In the genomic region with DNA sequence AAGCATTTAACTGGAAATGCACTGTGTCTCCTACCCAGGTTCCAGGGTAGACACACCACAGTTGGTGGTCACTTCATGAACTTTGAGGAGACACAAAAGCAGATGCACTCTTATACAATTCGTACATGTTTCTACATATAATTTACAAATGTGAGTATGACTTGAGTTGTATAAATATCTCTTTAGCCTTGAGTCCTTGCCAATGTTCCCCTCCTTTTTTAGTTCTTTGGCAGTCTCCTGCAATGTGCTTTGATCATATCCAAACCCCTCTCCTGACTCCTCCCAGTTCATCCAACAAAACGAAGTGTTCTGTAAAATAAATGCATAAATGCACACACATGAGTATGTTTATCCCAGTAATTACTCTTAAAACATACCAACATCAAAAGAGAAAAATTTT, we compare ENCODE assay signal across 22 mouse cellular contexts.
A peak's percentile ranks its signal among the peaks of the same experiment; 100 is the strongest.
DNase-seq lines count a peak whose midpoint lies in the region; ATAC-seq and TF ChIP-seq lines count a peak whose summit lies in the region.
"Had no signal": no experiment of that assay in that cellular context is flagged by ENCODE, and none has a peak within 500 bp of the region (broad histone marks: within the 10 kb centered on the region; RNA-seq: fewer than 3 reads in every experiment).

No protein-coding gene starts in this region.

- H3K27ac ChIP-seq in embryonic facial prominence, embryonic 14.5 days (replicated peaks; ENCODE audit: low read depth, low read length): no peak overlapping the region
- H3K27ac ChIP-seq in embryonic facial prominence, embryonic 10.5 days (replicated peaks): no peak overlapping the region
- no peak overlapping the region for H3K27ac ChIP-seq in lung, embryonic 16.5 days (ENCODE audit: low read length)
- H3K27ac ChIP-seq in stomach, embryonic 16.5 days (ENCODE audit: low read length): peak overlapping the region; percentile 29; the same call in 1 of the 2 replicates
- H3K27ac ChIP-seq in stomach, postnatal 0 days (replicated peaks): no peak overlapping the region
- H3K27ac ChIP-seq: embryonic facial prominence, embryonic 13.5 days; forebrain, embryonic 13.5 days; forebrain, embryonic 15.5 days had no signal

- no peak overlapping the region for H3K9ac ChIP-seq in embryonic facial prominence, embryonic 14.5 days (ENCODE audit: low read depth, low read length)
- H3K9ac ChIP-seq in lung, embryonic 16.5 days (ENCODE audit: low read length): no peak overlapping the region
- no peak overlapping the region for H3K9ac ChIP-seq in stomach, embryonic 16.5 days (ENCODE audit: low read length)
- no peak overlapping the region for H3K9ac ChIP-seq in stomach, postnatal 0 days (ENCODE audit: low read length)
- H3K9ac ChIP-seq: embryonic facial prominence, embryonic 13.5 days; forebrain, embryonic 13.5 days; forebrain, embryonic 15.5 days; forebrain, postnatal 0 days had no signal

- WGBS in embryonic facial prominence, embryonic 14.5 days: 57% methylated on average over 2 of the region's 2 CpGs
- WGBS in embryonic facial prominence, embryonic 10.5 days: 85% methylated on average over 2 of the region's 2 CpGs
- whole genome bisulfite sequencing in lung, embryonic 16.5 days: 52% methylated on average over 2 of the region's 2 CpGs
- WGBS in stomach, embryonic 16.5 days: 41% methylated on average over 2 of the region's 2 CpGs
- WGBS in stomach, postnatal 0 days: 34% methylated on average over 2 of the region's 2 CpGs

- DNase-seq in adrenal gland, adult 2 months: peak; percentile 11
- no peak for DNase-seq in adrenal gland, adult 18-20 months (ENCODE audit: low spot score in 2 of 2)
- DNase-seq in embryonic facial prominence, embryonic 14.5 days (ENCODE audit: low spot score): peak; percentile 57
- DNase-seq in embryonic facial prominence, embryonic 10.5 days (ENCODE audit: low spot score): no peak
- DNase-seq in lung, postnatal 10 days: no peak
- no peak for DNase-seq in stomach, postnatal 0 days (ENCODE audit: low spot score)
- DNase-seq: B cell, adult 2 months; cerebellum, adult 11-12 months; cerebellum, adult 2 months; cerebellum, adult 9-10 months; cerebellum, postnatal 25 days; forebrain, postnatal 0 days had no signal

- no peaks in the 10 kb centered on the region for H3K27me3 ChIP-seq in embryonic facial prominence, embryonic 14.5 days (replicated peaks; ENCODE audit: control insufficient read depth, insufficient read depth, low read length)
- no peaks in the 10 kb centered on the region for H3K27me3 ChIP-seq in embryonic facial prominence, embryonic 10.5 days (replicated peaks; ENCODE audit: low read depth, poor library complexity, severe bottlenecking)
- no peaks in the 10 kb centered on the region for H3K27me3 ChIP-seq in lung, embryonic 16.5 days (ENCODE audit: control insufficient read depth, insufficient read depth, low read depth, low read length)
- H3K27me3 ChIP-seq in stomach, embryonic 16.5 days (ENCODE audit: control insufficient read depth, insufficient read depth, low read length): no peaks in the 10 kb centered on the region
- H3K27me3 ChIP-seq in stomach, postnatal 0 days (ENCODE audit: control insufficient read depth, insufficient read depth, low read length): no peaks in the 10 kb centered on the region
- H3K27me3 ChIP-seq: CH12.LX; embryonic facial prominence, embryonic 13.5 days; forebrain, embryonic 15.5 days; Patski had no signal

- no peak overlapping the region for H3K4me2 ChIP-seq in embryonic facial prominence, embryonic 14.5 days (ENCODE audit: low read depth, low read length)
- H3K4me2 ChIP-seq in lung, embryonic 16.5 days (ENCODE audit: low read depth, low read length): no peak overlapping the region
- no peak overlapping the region for H3K4me2 ChIP-seq in stomach, embryonic 16.5 days (ENCODE audit: low read depth, low read length)
- no peak overlapping the region for H3K4me2 ChIP-seq in stomach, postnatal 0 days (replicated peaks; ENCODE audit: low read depth)
- H3K4me2 ChIP-seq: embryonic facial prominence, embryonic 13.5 days; forebrain, embryonic 13.5 days; forebrain, embryonic 15.5 days had no signal

- no peak for TF ChIP-seq CTCF in stomach, postnatal 0 days (IDR thresholded peaks at IDR 0.05; ENCODE audit: low read depth)

- no peak for TF ChIP-seq EP300 in stomach, postnatal 0 days (optimal IDR thresholded peaks at IDR 0.05)

- H3K9me3 ChIP-seq in embryonic facial prominence, embryonic 14.5 days (ENCODE audit: control insufficient read depth, low read length): no peaks in the 10 kb centered on the region
- H3K9me3 ChIP-seq in embryonic facial prominence, embryonic 10.5 days: no peaks in the 10 kb centered on the region
- H3K9me3 ChIP-seq in lung, embryonic 16.5 days (ENCODE audit: control insufficient read depth, low read length): no peaks in the 10 kb centered on the region
- no peaks in the 10 kb centered on the region for H3K9me3 ChIP-seq in stomach, embryonic 16.5 days (replicated peaks; ENCODE audit: control insufficient read depth, low read length)
- no peaks in the 10 kb centered on the region for H3K9me3 ChIP-seq in stomach, postnatal 0 days (ENCODE audit: control insufficient read depth, low read length)
- H3K9me3 ChIP-seq: embryonic facial prominence, embryonic 13.5 days; forebrain, embryonic 13.5 days; forebrain, embryonic 15.5 days had no signal

- H3K4me3 ChIP-seq in embryonic facial prominence, embryonic 14.5 days (ENCODE audit: low read depth, low read length): no peak overlapping the region
- H3K4me3 ChIP-seq in embryonic facial prominence, embryonic 10.5 days: no peak overlapping the region
- no peak overlapping the region for H3K4me3 ChIP-seq in lung, embryonic 16.5 days (ENCODE audit: low read length)
- no peak overlapping the region for H3K4me3 ChIP-seq in stomach, embryonic 16.5 days (replicated peaks; ENCODE audit: low read length)
- no peak overlapping the region for H3K4me3 ChIP-seq in stomach, postnatal 0 days (ENCODE audit: low read depth, low read length)
- H3K4me3 ChIP-seq: embryonic facial prominence, embryonic 13.5 days; forebrain, embryonic 13.5 days; forebrain, embryonic 15.5 days had no signal

- ATAC-seq in embryonic facial prominence, embryonic 14.5 days (ENCODE audit: low read depth): no peak
- peak; percentile 43; the same call in 1 of the 2 replicates for ATAC-seq in lung, embryonic 16.5 days (ENCODE audit: low read depth)
- ATAC-seq in stomach, embryonic 16.5 days (ENCODE audit: insufficient read depth, low FRiP score): peak; percentile 29; the same call in 1 of the 2 replicates
- no peak for ATAC-seq in stomach, postnatal 0 days (ENCODE audit: low FRiP score, low TSS enrichment)
- ATAC-seq: activated CD4-positive, CD25-positive, alpha-beta regulatory T cell, adult 4 months; CD4-positive, CD25-positive, alpha-beta regulatory T cell, adult 4 months; forebrain, embryonic 13.5 days; forebrain, postnatal 0 days; Patski had no signal

- peaks cover 15% of the 10 kb centered on the region for H3K4me1 ChIP-seq in embryonic facial prominence, embryonic 14.5 days (ENCODE audit: control insufficient read depth, insufficient read depth, low read length)
- peaks cover 14% of the 10 kb centered on the region for H3K4me1 ChIP-seq in embryonic facial prominence, embryonic 10.5 days
- H3K4me1 ChIP-seq in lung, embryonic 16.5 days (replicated peaks; ENCODE audit: control insufficient read depth, insufficient read depth, low read length): no peaks in the 10 kb centered on the region
- peaks cover 7% of the 10 kb centered on the region; the same call in 1 of the 2 replicates for H3K4me1 ChIP-seq in stomach, embryonic 16.5 days (ENCODE audit: control insufficient read depth, insufficient read depth, low read length)
- H3K4me1 ChIP-seq in stomach, postnatal 0 days (replicated peaks; ENCODE audit: control insufficient read depth, insufficient read depth): no peaks in the 10 kb centered on the region

- no peaks in the 10 kb centered on the region for H3K36me3 ChIP-seq in embryonic facial prominence, embryonic 14.5 days (ENCODE audit: control insufficient read depth, insufficient read depth, low read length)
- H3K36me3 ChIP-seq in embryonic facial prominence, embryonic 10.5 days (replicated peaks): no peaks in the 10 kb centered on the region
- no peaks in the 10 kb centered on the region for H3K36me3 ChIP-seq in lung, embryonic 16.5 days (ENCODE audit: control insufficient read depth, insufficient read depth, low read length)
- H3K36me3 ChIP-seq in stomach, embryonic 16.5 days (ENCODE audit: control insufficient read depth, insufficient read depth, low read length): no peaks in the 10 kb centered on the region
- no peaks in the 10 kb centered on the region for H3K36me3 ChIP-seq in stomach, postnatal 0 days (ENCODE audit: control insufficient read depth, insufficient read depth, low read length)
- H3K36me3 ChIP-seq: embryonic facial prominence, embryonic 13.5 days; forebrain, embryonic 15.5 days; G1E had no signal

Comparison
In these comparisons a context has a peak if more than half of its experiments do, and no peak if none do; other contexts are left out.
1. DNase-seq: peak in adrenal gland, adult 2 months (single experiment) and embryonic facial prominence, embryonic 14.5 days (single experiment); none in adrenal gland, adult 18-20 months (0 of 2), embryonic facial prominence, embryonic 10.5 days (single experiment), lung, postnatal 10 days (single experiment) and stomach, postnatal 0 days (single experiment).
2. ATAC-seq: peak in lung, embryonic 16.5 days (single experiment) and stomach, embryonic 16.5 days (single experiment); none in embryonic facial prominence, embryonic 14.5 days (single experiment) and stomach, postnatal 0 days (single experiment).